Mouse (Mus musculus): ENCODE measurements around the gene 4930402F06Rik. TPM values are rescaled to one million over a fixed set of nuclear protein-coding genes. Genes with fewer than 3 reads are reported as not detected.

Gene 4930402F06Rik
- polyA plus RNA-seq, 1 experiment from 2014 or later = not detected

DNA sequence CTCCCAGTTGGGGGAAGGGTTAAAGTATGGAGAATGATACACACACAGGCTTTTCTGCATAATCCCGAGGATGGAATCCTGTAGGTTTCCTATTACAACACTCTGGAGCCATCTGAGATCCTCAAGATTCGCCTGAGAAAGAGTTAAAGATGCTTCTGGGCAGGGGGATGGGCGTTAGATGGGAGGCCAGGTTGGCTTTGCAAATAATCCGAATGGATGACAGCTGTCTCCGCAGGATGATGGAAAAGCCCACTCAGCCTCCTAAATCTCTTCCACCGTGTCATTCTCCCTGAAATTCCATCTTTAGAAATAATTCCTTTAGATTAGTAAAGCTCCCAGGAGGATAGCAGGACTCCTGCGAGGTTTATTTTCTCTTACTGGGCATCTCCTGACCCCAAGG, 61.4 kb downstream of the 4930402F06Rik start:
- Histone ChIP-seq H3K4me1 (peaks cover 18% of the 10 kb centered on the region), H3K4me3 (peak overlapping the region; percentile 53; the same call in 1 of the 2 replicates), H3K4me2 (replicated peaks) (peak overlapping the region; percentile 90), H3K27me3 (replicated peaks) (no peaks in the 10 kb centered on the region), H3K9ac (no peak overlapping the region), H3K9me3 (no peaks in the 10 kb centered on the region), H3K36me3 (no peaks in the 10 kb centered on the region), H3K27ac (no peak overlapping the region)
- no peak for ATAC-seq (ENCODE audit: low FRiP score, low read depth)
- 16% methylated on average over 7 of the region's 7 CpGs for WGBS

DNA sequence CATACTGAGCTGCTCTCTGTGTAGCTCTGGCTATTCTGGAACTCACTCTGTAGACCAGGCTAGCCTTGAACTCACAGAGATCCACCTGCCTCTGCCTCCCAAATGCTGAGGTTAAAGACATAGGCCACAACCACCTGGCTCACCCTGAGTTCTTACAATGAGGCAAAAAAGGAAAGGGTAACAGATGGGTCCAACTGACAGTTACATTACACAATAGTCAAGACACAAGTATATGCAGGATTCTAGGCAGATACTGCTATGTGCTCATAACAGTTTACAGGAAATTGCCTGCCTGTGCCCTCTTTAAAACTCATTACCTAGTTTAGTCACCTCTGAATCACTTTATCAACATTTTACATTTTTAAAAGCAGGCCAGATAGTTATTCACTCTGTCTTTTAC, 63.3 kb downstream of the 4930402F06Rik start:
- no peak for ATAC-seq (ENCODE audit: low FRiP score, low read depth)
- Histone ChIP-seq H3K9me3 (no peaks in the 10 kb centered on the region), H3K4me2 (replicated peaks) (no peak overlapping the region), H3K27me3 (replicated peaks) (no peaks in the 10 kb centered on the region), H3K36me3 (no peaks in the 10 kb centered on the region), H3K4me1 (peaks cover 18% of the 10 kb centered on the region), H3K4me3 (no peak overlapping the region), H3K9ac (no peak overlapping the region), H3K27ac (no peak overlapping the region)

DNA sequence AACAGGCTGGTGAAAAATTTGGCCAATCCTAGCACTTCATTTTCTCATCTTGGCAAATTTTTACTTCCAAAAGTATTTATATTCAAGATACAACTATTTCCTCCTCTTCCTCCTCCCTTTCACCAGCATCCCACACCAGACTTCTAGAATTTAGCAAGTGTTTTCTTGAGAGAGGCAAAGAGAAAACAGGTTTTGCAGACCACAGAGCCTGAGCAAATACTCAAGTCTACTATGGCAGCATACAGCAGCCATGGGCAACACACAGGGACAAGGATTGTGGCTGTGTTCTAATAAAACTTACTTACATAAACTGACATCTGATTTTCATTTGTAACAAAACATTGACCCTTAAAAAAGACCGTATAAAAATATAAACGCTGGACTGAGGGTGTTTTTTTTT, 65.8 kb downstream of the 4930402F06Rik start:
- H3K4me3 ChIP-seq = no peak overlapping the region
- peaks cover 8% of the 10 kb centered on the region for H3K4me1 ChIP-seq
- no peak overlapping the region for H3K27ac ChIP-seq
- H3K36me3 ChIP-seq = no peaks in the 10 kb centered on the region
- WGBS = 78% methylated on average over 2 of the region's 2 CpGs
- no peaks in the 10 kb centered on the region for H3K27me3 ChIP-seq (replicated peaks)
- H3K9me3 ChIP-seq = no peaks in the 10 kb centered on the region
- H3K4me2 ChIP-seq (replicated peaks) = no peak overlapping the region
- no peak for ATAC-seq (ENCODE audit: low FRiP score, low read depth)
- H3K9ac ChIP-seq = no peak overlapping the region

DNA sequence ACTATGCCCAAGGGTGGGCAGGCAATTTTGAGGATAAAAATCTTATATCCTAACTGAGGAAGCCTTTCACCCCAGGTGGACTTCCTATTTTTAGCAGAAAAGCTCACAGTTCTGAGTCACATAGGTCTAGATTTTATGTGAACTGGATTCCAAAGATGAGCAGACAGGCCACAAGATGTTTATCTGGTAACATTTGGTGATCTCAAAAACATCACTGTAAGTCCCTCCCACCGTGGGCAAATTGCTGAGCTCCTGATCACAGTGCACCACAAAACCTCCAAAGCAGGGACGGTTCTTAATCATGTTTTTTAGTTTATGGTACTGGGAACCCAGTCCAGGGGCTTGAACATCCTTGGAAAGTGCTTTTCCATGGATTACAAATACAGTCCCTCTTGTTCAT, 67.9 kb downstream of the 4930402F06Rik start:
- no peak overlapping the region for H3K4me2 ChIP-seq (replicated peaks)
- 85% methylated on average over 2 of the region's 2 CpGs for WGBS
- H3K27ac ChIP-seq = no peak overlapping the region
- no peak for ATAC-seq (ENCODE audit: low FRiP score, low read depth)
- no peaks in the 10 kb centered on the region for H3K27me3 ChIP-seq (replicated peaks)
- no peaks in the 10 kb centered on the region for H3K36me3 ChIP-seq
- H3K9me3 ChIP-seq = no peaks in the 10 kb centered on the region
- no peaks in the 10 kb centered on the region for H3K4me1 ChIP-seq
- H3K4me3 ChIP-seq = no peak overlapping the region
- H3K9ac ChIP-seq = no peak overlapping the region

DNA sequence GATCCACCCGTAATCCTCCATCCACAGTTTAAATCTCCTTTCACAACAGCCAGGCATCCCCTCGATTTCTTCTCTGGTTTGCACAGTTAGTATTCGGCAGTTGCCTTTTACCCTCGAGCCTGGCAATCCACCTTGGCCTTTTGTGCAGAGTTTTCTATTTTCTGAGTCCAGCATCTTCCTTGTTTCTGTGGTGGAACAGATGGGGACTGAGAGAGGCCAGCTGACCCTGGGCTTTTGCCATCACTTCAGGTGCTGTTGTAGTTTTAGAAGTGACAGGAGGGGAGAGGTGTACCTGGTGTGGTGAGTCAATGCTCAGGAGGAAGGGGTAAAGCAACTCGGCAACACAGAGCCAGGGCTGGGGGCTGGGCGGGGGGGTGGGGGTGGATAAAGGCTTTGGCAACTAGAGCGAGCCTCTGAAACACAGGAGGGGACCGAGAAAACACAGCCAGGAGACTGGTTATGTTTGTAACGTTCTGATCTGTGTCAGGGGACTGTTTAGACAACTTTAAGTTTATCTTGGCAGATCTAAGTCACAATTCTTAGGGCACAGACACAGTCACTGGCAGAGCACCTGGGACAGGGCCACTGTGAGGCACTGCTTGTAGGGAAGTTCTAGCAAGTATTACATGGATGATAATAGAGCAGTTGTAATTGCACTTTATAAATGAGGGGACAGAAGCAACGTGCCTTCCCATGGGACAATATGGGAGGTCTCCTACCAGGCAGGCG, 68.7 kb downstream of the 4930402F06Rik start:
- 56% methylated on average over 11 of the region's 11 CpGs for WGBS
- H3K4me2 ChIP-seq (replicated peaks) = no peak overlapping the region
- ATAC-seq (ENCODE audit: low FRiP score, low read depth) = no peak

DNA sequence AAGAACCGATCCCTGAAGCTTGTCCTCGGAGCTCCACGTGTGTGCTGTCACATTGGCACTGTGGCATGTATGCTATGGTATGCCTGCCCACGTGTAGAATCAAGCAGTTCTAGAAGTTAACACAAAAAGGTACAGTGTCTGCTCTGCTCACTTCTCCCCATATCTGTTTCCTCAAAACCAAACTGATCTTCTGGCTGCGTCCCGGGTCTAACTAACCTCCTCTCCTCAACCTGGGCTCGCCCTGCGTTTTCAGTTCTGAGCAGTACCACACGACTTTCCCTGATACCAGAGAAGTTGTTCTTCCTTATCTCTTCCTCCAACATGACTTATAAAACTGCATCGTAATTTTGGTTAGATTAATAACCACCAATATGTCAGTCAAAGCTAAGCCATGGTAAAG, 69.4 kb downstream of the 4930402F06Rik start:
- Histone ChIP-seq H3K9me3 (no peaks in the 10 kb centered on the region), H3K4me2 (replicated peaks) (no peak overlapping the region), H3K9ac (no peak overlapping the region), H3K36me3 (no peaks in the 10 kb centered on the region), H3K4me3 (no peak overlapping the region), H3K27me3 (replicated peaks) (no peaks in the 10 kb centered on the region), H3K27ac (no peak overlapping the region), H3K4me1 (no peaks in the 10 kb centered on the region; the same call in 1 of the 2 replicates)
- no peak for ATAC-seq (ENCODE audit: low FRiP score, low read depth)
- 73% methylated on average over 10 of the region's 10 CpGs for WGBS

More for the DNA sequence above, 68.7 kb downstream of the 4930402F06Rik start:
- no peak overlapping the region for H3K9ac ChIP-seq
- H3K27me3 ChIP-seq (replicated peaks) = no peaks in the 10 kb centered on the region
- no peaks in the 10 kb centered on the region for H3K36me3 ChIP-seq
- H3K4me1 ChIP-seq = no peaks in the 10 kb centered on the region; the same call in 1 of the 2 replicates
- H3K4me3 ChIP-seq = no peak overlapping the region
- H3K9me3 ChIP-seq = no peaks in the 10 kb centered on the region
- H3K27ac ChIP-seq = no peak overlapping the region

DNA sequence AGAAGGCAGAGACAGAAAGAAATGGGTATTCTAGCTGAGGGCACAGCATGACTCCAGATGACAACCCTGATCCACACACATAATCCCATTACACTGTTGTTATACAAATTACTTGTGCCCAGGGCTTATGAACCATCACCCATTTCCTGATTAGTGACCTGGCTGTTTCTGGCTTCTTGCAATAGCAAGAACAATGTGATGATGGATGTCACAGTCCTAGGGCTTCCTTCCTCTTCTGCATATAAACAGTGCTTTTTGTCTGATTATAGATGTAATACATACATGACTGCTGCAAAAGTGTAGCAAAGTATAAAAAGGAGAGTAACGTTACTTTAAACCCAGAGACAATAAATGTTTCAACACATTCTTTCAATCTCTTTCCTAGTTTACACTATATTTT, 70.0 kb downstream of the 4930402F06Rik start:
- WGBS = 79% methylated on average over 1 of the region's 1 CpGs
- H3K36me3 ChIP-seq = no peaks in the 10 kb centered on the region

DNA sequence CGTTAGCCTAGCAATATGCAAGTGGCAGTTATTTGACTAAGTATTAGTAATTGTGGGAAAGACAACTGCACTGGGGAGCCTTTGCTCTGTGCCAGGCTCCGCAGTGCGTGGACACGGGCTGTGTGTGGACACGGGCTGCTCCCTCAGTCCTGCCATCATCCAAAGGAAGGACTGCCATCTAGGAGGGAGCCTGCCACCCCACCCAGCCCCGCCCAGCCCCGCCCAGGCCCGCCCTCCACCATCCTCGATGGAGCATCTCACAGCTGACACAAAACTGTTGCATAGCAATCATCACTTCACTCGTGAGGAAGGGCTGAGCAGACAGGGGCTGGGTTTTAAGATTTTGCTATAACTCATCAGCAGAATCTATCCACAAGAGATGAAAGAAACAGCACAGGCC, 71.0 kb downstream of the 4930402F06Rik start:
- WGBS = 69% methylated on average over 10 of the region's 10 CpGs
- Histone ChIP-seq H3K27ac (no peak overlapping the region), H3K4me2 (replicated peaks) (no peak overlapping the region), H3K27me3 (replicated peaks) (no peaks in the 10 kb centered on the region), H3K9ac (no peak overlapping the region), H3K36me3 (no peaks in the 10 kb centered on the region), H3K4me3 (no peak overlapping the region), H3K4me1 (no peaks in the 10 kb centered on the region; the same call in 1 of the 2 replicates), H3K9me3 (no peaks in the 10 kb centered on the region)
- no peak for ATAC-seq (ENCODE audit: low FRiP score, low read depth)

More for the DNA sequence above, 70.0 kb downstream of the 4930402F06Rik start:
- no peak overlapping the region for H3K27ac ChIP-seq
- no peak overlapping the region for H3K4me2 ChIP-seq (replicated peaks)
- H3K4me3 ChIP-seq = no peak overlapping the region
- ATAC-seq (ENCODE audit: low FRiP score, low read depth) = no peak
- H3K9ac ChIP-seq = no peak overlapping the region
- no peaks in the 10 kb centered on the region for H3K27me3 ChIP-seq (replicated peaks)
- no peaks in the 10 kb centered on the region for H3K9me3 ChIP-seq
- no peaks in the 10 kb centered on the region; the same call in 1 of the 2 replicates for H3K4me1 ChIP-seq

Other genes with a start within 250 kb of the 4930402F06Rik start
- 345 and 414 TPM in 2 replicates for gene Rab14, start 196.1 kb downstream of the 4930402F06Rik start, polyA plus RNA-seq (2016; fragmentation: Nextera tagmentation; extraction: Ambion mirVana)
- gene Gsn, start 140.8 kb downstream of the 4930402F06Rik start, polyA plus RNA-seq (2016; fragmentation: Nextera tagmentation; extraction: Ambion mirVana) = 39.0 and 41.0 TPM in 2 replicates
- 10.8 and 14.3 TPM in 2 replicates for gene Stom, start 60.2 kb downstream of the 4930402F06Rik start, polyA plus RNA-seq (2016; fragmentation: Nextera tagmentation; extraction: Ambion mirVana)
- not detected in 2 replicates for gene 4930568D16Rik, start 29.4 kb downstream of the 4930402F06Rik start, polyA plus RNA-seq (2016; fragmentation: Nextera tagmentation; extraction: Ambion mirVana)
- gene Ggta1, start 66.1 kb upstream of the 4930402F06Rik start, polyA plus RNA-seq (2016; fragmentation: Nextera tagmentation; extraction: Ambion mirVana) = 9.0 and 9.5 TPM in 2 replicates
- 65.7 and 77.7 TPM in 2 replicates for gene Dab2ip, start 161.1 kb upstream of the 4930402F06Rik start, polyA plus RNA-seq (2016; fragmentation: Nextera tagmentation; extraction: Ambion mirVana)

All from neural tube, embryonic 12.5 days (tissue).